19 mouse cellular contexts compared by ENCODE assay signal in the genomic region with DNA sequence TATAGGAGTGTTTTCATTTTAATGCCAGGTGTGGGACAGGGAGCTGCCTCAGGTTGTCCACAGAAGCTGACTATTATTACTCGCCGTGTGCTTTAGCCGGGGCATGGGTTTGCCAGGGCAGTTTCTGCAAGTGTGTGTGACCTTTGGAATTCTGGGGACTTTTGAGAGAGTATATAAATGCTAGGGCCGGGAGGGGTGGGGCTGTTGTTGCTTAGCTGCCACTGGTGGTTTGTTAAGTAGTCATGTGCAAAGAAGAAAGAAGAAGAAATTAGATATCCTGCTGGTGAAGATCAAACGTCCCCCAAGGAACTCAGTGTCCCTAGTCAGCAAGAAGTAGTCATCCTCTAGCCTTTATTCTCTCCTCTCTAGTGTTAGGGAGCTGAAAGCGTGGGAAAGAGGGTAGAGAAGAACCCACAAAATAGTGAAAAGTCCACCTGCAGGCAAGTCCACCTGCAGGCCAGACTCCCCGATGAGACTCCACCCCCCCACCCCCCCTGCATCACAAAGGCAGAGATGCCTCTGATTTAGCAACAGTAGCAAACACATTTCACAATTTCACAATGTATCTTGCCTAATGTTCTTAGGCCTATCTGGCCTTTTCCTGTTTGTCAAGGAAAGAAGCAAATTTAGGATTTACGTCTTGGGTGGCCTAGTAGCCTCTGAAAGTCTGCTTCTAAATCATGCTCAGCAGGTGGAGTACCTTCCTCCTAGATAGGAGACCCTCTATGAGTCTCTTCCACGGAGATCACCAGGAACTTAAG. TPM values are rescaled to one million over a fixed set of nuclear protein-coding genes. Genes with fewer than 3 reads are reported as not detected.
A peak's percentile ranks its signal among the peaks of the same experiment; 100 is the strongest.
DNase-seq lines count a peak whose midpoint lies in the region; TF ChIP-seq lines count a peak whose summit lies in the region.
"Had no signal": no experiment of that assay in that cellular context is flagged by ENCODE, and none has a peak within 500 bp of the region (broad histone marks: within the 10 kb centered on the region; RNA-seq: fewer than 3 reads in every experiment).

No protein-coding gene starts in this region.

- H3K4me3 ChIP-seq in gastrocnemius, adult 2 months, result no peak overlapping the region
- no peak overlapping the region for H3K4me3 ChIP-seq in spleen, adult 2 months (ENCODE audit: extremely low read depth, insufficient read depth, insufficient read length)
- H3K4me3 ChIP-seq: embryonic facial prominence, embryonic 10.5 days; forebrain, embryonic 13.5 days; heart, embryonic 13.5 days; hindbrain, embryonic 10.5 days; liver, embryonic 13.5 days; myocyte had no signal

- H3K27me3 ChIP-seq in spleen, adult 2 months (ENCODE audit: control insufficient read depth, insufficient read depth, low read length), result no peaks in the 10 kb centered on the region
- H3K27me3 ChIP-seq: forebrain, embryonic 13.5 days; heart, embryonic 13.5 days; liver, embryonic 13.5 days had no signal

- peaks cover 28% of the 10 kb centered on the region for H3K4me1 ChIP-seq in spleen, adult 2 months (ENCODE audit: control insufficient read depth, insufficient read depth, insufficient read length)
- H3K4me1 ChIP-seq: embryonic facial prominence, embryonic 10.5 days had no signal

- DNase-seq in gastrocnemius, adult 2 months, result no peak
- no peak for DNase-seq in gastrocnemius, postnatal 10 days
- no peak for DNase-seq in spleen, adult 2 months (ENCODE audit: low read depth in 1 of 2, low spot score in 2 of 2)
- DNase-seq in spleen, postnatal 10 days (ENCODE audit: low spot score in 2 of 2), result no peak
- DNase-seq in large intestine, adult 2 months (ENCODE audit: low read depth, low spot score), result peak; percentile 60
- no peak for DNase-seq in cerebellum, postnatal 10 days
- no peak for DNase-seq in embryo, embryonic 10.5 days (ENCODE audit: low spot score)
- no peak for DNase-seq in urinary bladder, postnatal 4 days (ENCODE audit: low spot score in 2 of 2)
- DNase-seq: adrenal gland, postnatal 25 days; cerebellum, adult 9-11 months; layer of hippocampus, postnatal 36 days; liver, embryonic 13.5 days; midbrain, embryonic 14.5 days; thymus, postnatal 14 days had no signal

- WGBS in spleen, adult 2 months, result 54% methylated on average over 9 of the region's 9 CpGs
- 39% methylated on average over 9 of the region's 9 CpGs for WGBS in large intestine, adult 2 months

- TF ChIP-seq POLR2A in spleen, adult 2 months (IDR thresholded peaks at IDR 0.05; ENCODE audit: low read depth, low read length), result no peak

- no peaks in the 10 kb centered on the region for H3K36me3 ChIP-seq in spleen, adult 2 months (ENCODE audit: control insufficient read depth, insufficient read depth, low read length)
- H3K36me3 ChIP-seq: embryonic facial prominence, embryonic 10.5 days; heart, embryonic 13.5 days; hindbrain, embryonic 10.5 days; liver, embryonic 13.5 days had no signal

- H3K27ac ChIP-seq in gastrocnemius, adult 2 months, result peak overlapping the region; percentile 43
- peak overlapping the region; percentile 50 for H3K27ac ChIP-seq in spleen, adult 2 months (ENCODE audit: insufficient read depth, low read length)
- H3K27ac ChIP-seq: embryonic facial prominence, embryonic 10.5 days; forebrain, embryonic 13.5 days; heart, embryonic 13.5 days; hindbrain, embryonic 10.5 days; liver, embryonic 13.5 days had no signal

- TF ChIP-seq CTCF in gastrocnemius, adult 2 months (IDR thresholded peaks at IDR 0.05), result no peak
- TF ChIP-seq CTCF in spleen, adult 2 months (IDR thresholded peaks at IDR 0.05; ENCODE audit: extremely low read depth, insufficient read depth, insufficient read length, insufficient replicate concordance), result no peak

- intact Hi-C loops in gastrocnemius, adult 2 months (cut with DNase I), result no loop called here

RNA-seq across cellular contexts. Expression of a gene that starts 17.6 kb away (rescaled TPM):
- total RNA-seq in gastrocnemius, adult 2 months (2021), result under 1 TPM; 0.05 to 0.06 TPM
- under 1 TPM; 0.02 to 0.07 TPM for total RNA-seq in gastrocnemius, postnatal 10 days (2021)
- 0.21 and 0.23 TPM in 2 replicates for polyA plus RNA-seq in spleen, adult 2 months (2012; rRNA removed)
- polyA plus RNA-seq in large intestine, adult 2 months (2012; rRNA removed), result 0.11 and 0.27 TPM in 2 replicates
